Mouse (Mus musculus) thymus, postnatal 0 days (tissue): ENCODE measurements around the gene Tlcd2. TPM values are rescaled to one million over a fixed set of nuclear protein-coding genes. Genes with fewer than 3 reads are reported as not detected.

Source experiments
- DNase-seq: peaks from one replicate; pipeline ENCODE4 v3.0.0-alpha.2; 2015; ENCODE audit warnings: low spot score
- microRNA counts: library from miRNA; unstranded; fragments of <30 nt; microRNA quantifications from one replicate; lab custom pipeline; 2015
- microRNA-seq: library from miRNA; unstranded; fragments of <30 nt; microRNA quantifications from one replicate; pipeline ENCODE4, GENCODE M21; 2016; ENCODE audit warnings: borderline number of aligned reads
- polyA plus RNA-seq: library from polyadenylated mRNA; unstranded; fragments of >200 nt; fragmentation: Nextera tagmentation; extraction: Ambion mirVana; gene quantifications from 2 replicates; pipeline ENCODE4 v1.2.1, GENCODE M21; 2015

Gene Tlcd2
- polyA plus RNA-seq, 1 experiment from 2014 or later: 13.8 TPM

DNA sequence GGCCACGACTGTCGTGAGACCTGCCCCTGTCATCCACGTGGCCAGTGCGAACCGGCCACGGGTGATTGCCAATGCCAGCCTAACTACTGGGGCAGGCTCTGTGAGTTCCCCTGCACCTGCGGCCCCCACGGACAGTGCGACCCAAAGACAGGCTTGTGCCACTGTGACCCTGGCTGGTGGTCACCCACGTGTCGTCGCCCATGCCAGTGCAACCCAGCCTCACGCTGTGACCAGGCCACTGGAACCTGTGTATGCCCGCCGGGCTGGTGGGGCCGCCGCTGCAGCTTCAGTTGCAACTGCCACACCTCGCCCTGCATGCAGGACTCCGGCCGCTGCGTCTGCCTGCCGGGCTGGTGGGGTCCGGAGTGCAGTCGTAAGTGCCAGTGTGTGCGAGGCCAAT, 53.7 kb downstream of the Tlcd2 start:
- no peak for DNase-seq

DNA sequence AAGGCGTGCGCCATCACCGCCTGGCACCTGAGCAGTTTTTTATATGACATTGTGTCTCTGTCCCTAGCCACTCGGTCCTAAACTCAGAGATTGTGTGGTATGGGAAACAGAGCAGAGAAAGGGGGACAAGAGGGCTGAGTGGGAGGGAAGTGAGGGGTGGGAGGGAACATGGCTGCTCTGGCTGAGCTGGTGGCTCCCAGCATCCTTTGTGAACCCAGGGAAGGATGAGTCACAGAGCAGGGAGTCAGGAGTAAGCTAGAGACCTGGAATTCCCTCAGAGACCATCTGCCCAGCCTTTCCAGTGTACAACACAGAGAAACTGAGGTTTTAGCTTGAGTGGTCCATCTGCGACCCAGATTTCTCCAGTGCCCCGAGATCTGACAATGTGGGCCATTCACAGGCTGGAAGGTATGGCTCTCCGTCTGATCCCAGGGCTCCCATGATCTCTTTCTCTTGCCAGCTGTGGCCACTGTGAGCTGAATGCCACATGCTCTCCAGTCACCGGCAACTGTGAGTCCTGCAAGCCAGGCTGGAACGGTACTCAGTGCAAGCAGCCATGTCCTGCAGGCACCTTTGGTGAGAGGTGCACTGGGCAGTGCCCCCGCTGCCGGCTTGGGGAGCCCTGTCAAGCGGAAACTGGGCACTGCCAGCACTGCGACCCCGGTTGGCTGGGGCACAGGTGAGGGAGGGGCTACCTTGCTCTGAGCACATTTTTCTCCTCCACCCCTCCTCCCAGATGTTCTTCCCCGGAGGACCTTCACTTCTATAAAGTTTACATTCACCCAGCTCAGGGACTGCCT, 58.5 kb downstream of the Tlcd2 start:
- no peak for DNase-seq

MicroRNAs encoded within 50 kb of the gene (microRNA counts, 519-probe panel; counts per million panel counts)
- microRNA mmu-miR-22 (lab: Ali Mortazavi, UCI): 6,218 counts per million, percentile 90 among the panel's probes with 10 or more counts

Small RNA genes within 50 kb of the gene (microRNA-seq; reads per million reads assigned to microRNA genes)
- gene Mir22: 8,385 reads per million, percentile 90 among the genes with 10 or more reads in this experiment

Other genes with a start within 250 kb of the Tlcd2 start
- 145 and 158 TPM in 2 replicates for gene Rpa1, start 113.4 kb upstream of the Tlcd2 start, polyA plus RNA-seq
- 6.2 and 9.5 TPM in 2 replicates for gene Smyd4, start 113.3 kb upstream of the Tlcd2 start, polyA plus RNA-seq
- gene Serpinf1, start 39.0 kb upstream of the Tlcd2 start, polyA plus RNA-seq: 44.9 and 47.7 TPM in 2 replicates
- 0.10 TPM in 1 of 2 replicates, not detected in the other for gene Serpinf2, start 22.1 kb upstream of the Tlcd2 start, polyA plus RNA-seq
- gene Wdr81, start 7.0 kb upstream of the Tlcd2 start, polyA plus RNA-seq: 5.7 and 5.9 TPM in 2 replicates
- 39.2 and 40.0 TPM in 2 replicates for gene Prpf8, start 25.1 kb downstream of the Tlcd2 start, polyA plus RNA-seq
- 0.90 and 1.1 TPM in 2 replicates for gene Rilp, start 48.4 kb downstream of the Tlcd2 start, polyA plus RNA-seq
- 2.4 and 2.7 TPM in 2 replicates for gene Scarf1, start 51.8 kb downstream of the Tlcd2 start, polyA plus RNA-seq
- gene Slc43a2, start 70.0 kb downstream of the Tlcd2 start, polyA plus RNA-seq: 33.2 and 33.6 TPM in 2 replicates
- gene Pitpna, start 126.4 kb downstream of the Tlcd2 start, polyA plus RNA-seq: 103 and 112 TPM in 2 replicates
- 56.9 and 63.9 TPM in 2 replicates for gene Inpp5k, start 169.3 kb downstream of the Tlcd2 start, polyA plus RNA-seq
- 16.1 and 19.0 TPM in 2 replicates for gene Myo1c, start 188.8 kb downstream of the Tlcd2 start, polyA plus RNA-seq
- 58.0 and 64.6 TPM in 2 replicates for gene Crk, start 217.5 kb downstream of the Tlcd2 start, polyA plus RNA-seq